Mouse (Mus musculus): ENCODE results near the gene Gm37240.

Gm37240 gene

GRCm38 (mm10) chr3:85878911-85879310 lies 8.4 kb downstream of the Gm37240 start:
- DNase-seq (ENCODE audit: low read depth, low spot score): no peak

DNA sequence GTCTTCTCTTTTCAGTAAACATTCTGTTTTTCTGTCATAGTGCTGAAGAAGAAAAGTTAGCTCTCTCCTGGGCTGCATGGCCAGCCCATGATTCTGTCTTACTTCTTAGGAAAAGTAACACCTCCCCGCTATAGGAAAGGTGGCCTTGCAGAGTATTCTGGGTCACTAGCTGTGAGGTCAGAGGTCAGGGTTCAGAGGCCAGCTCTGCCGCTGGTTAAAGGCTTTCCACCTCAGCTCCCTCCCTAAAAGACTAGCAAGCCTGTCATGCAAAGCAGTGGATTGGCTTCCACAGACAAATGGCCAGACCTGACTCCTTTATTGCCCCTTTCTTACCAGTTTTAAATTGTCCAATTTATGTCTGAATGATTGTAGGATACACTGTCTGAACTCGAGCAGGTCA lies 23.3 kb downstream of the Gm37240 start:
- no peak for DNase-seq (ENCODE audit: low read depth, low spot score)

- no peak for DNase-seq (ENCODE audit: low read depth, low spot score)
These were observed 24.4 kb downstream of the Gm37240 start for GRCm38 (mm10) chr3:85862886-85863285.

DNA sequence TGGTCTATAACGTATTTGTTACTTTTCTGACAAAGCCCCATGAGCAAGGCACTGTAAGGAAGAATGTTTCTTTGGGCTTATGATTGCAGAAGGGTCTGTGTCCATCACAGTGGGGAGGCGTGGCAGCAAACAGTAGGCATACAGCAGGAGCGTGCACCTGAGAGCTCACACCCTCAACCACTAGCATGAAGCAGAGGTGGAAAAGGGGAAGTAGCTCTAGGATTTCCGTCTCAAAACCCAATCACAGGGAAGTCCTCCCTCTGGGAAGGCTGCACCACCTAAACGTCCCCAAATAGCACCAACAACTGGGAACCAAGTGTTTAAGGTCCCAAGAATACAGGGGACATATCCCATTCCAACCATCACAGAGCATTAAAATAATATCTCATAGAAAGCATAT lies 26.3 kb downstream of the Gm37240 start:
- no peak for DNase-seq (ENCODE audit: low read depth, low spot score)

DNA sequence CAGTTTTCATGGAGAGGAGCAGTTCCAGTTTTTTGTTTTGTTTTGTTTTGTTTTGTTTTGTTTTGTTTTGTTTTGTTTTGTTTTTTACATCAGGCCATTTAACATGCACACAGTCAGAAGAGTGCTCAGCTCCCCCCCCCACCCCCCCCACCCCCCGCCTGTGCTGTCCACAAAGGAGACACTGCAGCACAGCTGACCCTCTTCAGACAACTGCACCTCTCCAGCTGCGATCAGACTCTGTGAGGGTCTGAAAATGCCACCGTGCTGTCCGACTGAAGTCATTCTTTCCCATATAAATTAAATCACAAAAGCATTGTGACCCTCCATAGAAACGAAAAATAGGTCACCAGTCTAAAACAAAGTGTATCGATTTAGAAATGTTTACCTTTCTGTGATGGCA lies 28.0 kb downstream of the Gm37240 start:
- no peak for DNase-seq (ENCODE audit: low read depth, low spot score)

DNA sequence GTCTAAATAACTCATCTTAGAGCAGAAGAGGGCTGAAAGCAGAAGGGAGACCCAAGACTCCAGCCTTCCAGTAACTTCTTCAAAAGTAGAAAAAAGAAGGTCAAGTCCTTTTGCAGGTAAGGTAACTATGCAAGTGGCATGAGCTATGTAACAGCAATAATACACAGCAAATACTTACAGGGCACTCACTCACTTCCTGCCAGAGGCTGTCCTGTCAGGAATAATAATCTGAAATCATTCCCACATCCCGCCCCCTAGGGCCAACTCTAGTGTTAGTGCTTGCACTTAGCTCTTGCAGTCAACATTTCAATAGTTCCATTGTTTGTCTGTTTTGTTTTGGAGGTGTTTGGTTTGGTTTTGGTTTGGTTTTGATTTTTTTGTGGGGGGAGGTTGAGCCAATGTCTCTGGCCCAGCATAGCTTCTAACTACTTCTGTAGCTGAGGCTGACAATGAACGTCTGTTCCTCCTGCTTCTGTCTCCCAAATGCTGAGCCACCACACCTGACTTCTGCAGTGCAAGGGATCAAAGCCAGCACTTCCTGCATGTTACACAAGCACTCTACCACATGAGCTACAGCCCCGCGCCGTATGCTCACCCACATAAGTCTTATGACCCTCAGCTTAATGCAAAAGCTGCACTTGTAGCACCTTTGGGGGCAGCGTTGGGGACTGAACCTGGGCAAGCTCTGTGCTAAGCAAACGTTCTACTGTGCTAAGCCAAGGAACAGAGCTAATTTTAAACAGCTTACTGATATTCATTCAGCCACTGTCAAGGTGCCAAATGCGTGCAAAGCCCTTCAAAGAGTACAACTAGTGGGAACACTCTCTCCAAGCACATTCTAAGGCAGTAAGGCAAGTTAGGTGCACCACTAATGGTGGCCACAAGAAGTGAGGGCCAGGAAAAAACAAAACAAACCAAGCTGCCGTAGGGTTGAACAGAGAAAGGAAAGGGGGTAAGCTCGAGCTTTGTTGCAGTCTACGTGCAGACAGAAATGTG lies 28.9 kb downstream of the Gm37240 start:
- DNase-seq (ENCODE audit: low read depth, low spot score): no peak

GRCm38 (mm10) chr3:85857083-85857482 lies 30.2 kb downstream of the Gm37240 start:
- no peak for DNase-seq (ENCODE audit: low read depth, low spot score)

DNA sequence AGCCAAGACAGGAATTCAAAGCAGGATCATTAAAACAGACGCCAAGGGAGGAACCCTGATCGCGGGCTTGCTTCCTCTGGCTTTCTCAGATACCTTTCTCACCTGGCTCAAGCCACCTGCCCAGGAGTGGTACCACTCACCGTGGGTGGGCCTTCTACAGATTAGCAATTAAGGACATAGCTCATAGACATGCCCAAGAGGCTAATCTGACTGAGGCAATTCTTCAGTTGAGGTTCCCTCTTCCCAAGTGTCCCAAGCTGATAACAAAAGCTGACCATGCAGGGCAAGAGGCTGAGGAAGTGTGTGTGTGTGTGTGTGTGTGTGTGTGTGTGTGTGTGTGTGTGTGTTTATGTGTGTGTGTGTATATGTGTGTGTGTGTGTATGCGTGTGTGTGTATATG lies 31.4 kb downstream of the Gm37240 start:
- no peak for DNase-seq (ENCODE audit: low read depth, low spot score)

GRCm38 (mm10) chr3:85855043-85855442 lies 32.3 kb downstream of the Gm37240 start:
- DNase-seq (ENCODE audit: low read depth, low spot score): no peak

GRCm38 (mm10) chr3:85854143-85854542 lies 33.2 kb downstream of the Gm37240 start:
- DNase-seq (ENCODE audit: low read depth, low spot score): no peak

- no peak for DNase-seq (ENCODE audit: low read depth, low spot score)
These were observed 33.6 kb downstream of the Gm37240 start for GRCm38 (mm10) chr3:85853715-85854114.

DNA sequence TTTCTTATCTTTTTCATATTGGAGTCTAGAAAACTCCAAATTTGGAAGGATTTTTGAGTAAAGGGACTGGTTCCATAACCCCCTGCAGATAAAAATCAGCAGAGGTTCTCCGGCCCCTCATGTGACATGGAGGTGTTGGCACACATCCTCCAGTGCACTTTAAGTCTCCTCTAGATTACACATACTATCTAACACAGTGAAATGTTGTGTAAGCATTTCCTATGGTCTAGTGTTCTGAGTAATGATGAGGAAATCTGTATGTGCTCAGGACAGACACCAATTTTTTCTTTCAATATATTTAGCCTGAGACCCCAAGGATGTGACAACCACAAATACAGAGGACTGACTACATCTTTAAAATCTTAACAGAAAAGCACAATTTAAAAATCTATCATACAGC lies 37.2 kb downstream of the Gm37240 start:
- DNase-seq (ENCODE audit: low read depth, low spot score): no peak

- peak; percentile 21 for DNase-seq (ENCODE audit: low read depth, low spot score)
These were observed 41.0 kb downstream of the Gm37240 start for GRCm38 (mm10) chr3:85846316-85846715.

- DNase-seq (ENCODE audit: low read depth, low spot score): no peak
These were observed 42.0 kb downstream of the Gm37240 start for GRCm38 (mm10) chr3:85845341-85845740.

DNA sequence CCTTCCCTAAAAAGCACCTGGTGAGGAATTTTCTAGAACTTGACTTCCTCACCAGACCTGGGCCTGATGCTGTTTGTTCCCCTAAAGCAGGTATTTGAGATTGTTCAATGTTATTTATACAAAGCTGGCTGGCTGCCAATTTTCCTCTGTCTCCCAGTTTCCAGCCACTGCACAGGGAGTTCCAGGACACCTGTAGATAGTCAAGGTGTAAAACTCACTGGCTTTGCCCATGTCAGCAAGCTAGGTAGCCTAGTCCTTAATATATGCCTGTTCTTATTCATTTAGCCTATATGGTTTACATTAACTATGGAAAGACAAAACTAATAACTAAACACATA lies 44.5 kb downstream of the Gm37240 start:
- no peak for DNase-seq (ENCODE audit: low read depth, low spot score)

- no peak for DNase-seq (ENCODE audit: low read depth, low spot score)
These were observed 45.0 kb downstream of the Gm37240 start for GRCm38 (mm10) chr3:85842177-85842880.

- no peak for DNase-seq (ENCODE audit: low read depth, low spot score)
These were observed 45.7 kb downstream of the Gm37240 start for GRCm38 (mm10) chr3:85841454-85842176.

DNA sequence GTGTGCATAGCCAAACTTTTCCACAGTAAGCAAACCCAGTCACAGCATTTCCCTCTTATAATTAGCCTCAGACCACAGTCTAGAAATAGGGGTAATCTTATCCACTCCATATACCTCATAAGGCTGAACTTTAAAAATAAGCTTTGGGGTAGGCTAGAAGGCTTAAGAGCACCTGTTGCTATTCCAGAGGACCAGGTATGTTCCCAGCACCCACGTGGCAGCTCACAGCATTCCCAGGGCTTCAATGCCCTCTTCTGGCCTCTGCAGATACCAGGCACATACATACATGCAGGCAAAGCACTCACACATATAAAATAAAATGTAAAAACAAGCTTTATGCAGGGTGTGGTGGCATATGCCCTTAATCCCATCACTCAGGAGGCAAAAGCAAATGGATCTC lies 53.7 kb downstream of the Gm37240 start:
- DNase-seq (ENCODE audit: low read depth, low spot score): no peak

DNA sequence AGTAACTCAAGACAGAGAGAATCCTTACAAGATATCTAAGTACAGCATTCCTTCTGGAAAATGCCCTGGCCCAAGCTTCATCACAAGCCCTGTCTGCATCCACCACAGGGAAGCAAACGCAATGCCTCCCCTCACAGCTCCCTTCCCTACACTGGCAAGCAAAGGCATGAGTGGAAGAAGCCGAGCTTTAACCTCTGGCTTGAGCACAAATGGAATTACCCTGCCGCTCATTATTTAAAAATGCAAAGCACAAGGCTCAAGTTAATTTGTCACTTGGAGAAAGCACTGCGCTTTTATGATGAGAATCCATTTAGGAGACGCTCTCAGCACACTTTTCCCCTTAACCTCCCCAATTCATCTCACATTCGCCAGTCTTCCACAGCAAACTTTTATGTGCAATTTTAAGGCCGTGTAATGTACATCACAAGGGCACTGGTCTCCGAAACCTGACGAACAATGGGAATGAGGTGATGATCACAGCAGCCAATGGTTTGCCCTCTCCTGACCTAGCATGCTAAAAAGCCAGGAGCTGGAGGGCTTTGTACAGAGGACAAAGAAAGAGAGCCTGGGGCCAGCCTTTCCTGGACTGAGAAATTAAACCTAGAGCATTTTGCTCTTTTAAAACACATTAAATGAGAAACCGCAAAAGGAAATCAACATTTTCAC lies 54.7 kb downstream of the Gm37240 start:
- no peak for DNase-seq (ENCODE audit: low read depth, low spot score)

DNA sequence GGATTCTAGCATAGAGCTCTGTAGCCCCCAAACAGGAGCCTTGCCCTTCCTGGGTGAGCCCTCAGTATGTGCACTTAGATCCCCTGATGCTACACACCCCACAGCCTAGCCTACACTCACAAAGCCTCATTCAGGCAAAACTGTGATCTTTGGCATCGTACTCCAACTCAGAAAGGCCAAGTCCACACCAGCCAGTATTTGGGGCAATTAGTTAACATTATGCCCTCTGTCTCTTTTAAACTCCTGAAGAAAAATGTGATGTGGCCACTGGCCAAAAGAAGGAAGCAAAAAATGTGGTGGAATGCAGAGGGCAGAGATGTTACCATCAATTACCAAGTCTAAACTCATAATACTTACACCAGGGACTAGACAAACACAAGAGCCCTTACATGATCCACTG lies 55.5 kb downstream of the Gm37240 start:
- peak; percentile 34 for DNase-seq (ENCODE audit: low read depth, low spot score)

DNA sequence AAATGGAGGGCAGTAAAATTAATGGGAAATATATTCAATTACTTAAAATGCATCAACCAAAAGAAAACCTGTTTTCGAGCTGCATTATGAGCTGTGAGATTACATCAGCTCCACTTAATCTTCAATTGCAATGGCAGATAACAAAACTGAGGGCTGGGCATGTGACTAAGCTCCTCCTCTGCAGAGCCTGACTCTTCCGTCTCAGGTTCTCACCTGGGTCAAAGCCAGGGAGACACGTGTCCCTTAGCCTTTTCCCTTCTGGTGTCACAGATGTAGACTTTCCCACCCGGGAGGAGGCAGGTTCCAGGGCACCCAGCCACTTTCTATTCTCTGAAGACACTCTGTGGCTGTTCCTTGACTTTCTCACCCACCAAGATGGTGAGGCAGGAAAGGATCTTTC lies 58.3 kb downstream of the Gm37240 start:
- DNase-seq (ENCODE audit: low read depth, low spot score): no peak

DNA sequence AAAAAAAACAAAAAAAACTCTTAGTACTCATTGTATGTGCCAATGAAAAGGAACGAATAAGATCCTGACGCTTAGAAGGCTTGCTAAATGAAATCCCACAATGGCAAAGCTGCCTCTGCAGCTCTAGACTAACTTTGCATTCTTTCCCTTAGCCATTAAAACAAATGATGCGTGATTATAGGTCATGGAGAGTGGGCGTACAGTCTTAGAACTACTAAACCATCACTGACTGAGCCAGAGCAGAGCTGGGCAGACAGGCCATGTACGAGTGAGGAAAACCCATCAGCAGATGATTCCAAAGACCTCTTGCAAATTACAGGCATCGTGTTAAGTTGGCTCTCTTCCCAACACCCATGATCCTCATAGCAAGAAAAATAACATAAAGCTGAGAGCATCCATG lies 59.5 kb downstream of the Gm37240 start:
- DNase-seq (ENCODE audit: low read depth, low spot score): no peak
